Mouse (Mus musculus) heart, adult 2 months (tissue): ENCODE data around the gene Minpp1.

Experiments
- CTCF ChIP-seq: fragments of 200-600 bp; IDR thresholded peaks from 2 replicates; pipeline ENCODE4 v1.8.1; 2022; ENCODE audit warnings: antibody characterized with exemption, mild to moderate bottlenecking, moderate library complexity
- EP300 ChIP-seq: fragments of 200-500 bp; IDR thresholded peaks from 2 replicates; pipeline ENCODE4 v1.6.1; 2011; ENCODE audit warnings: low read depth, low read length, control low read depth; ENCODE audit not compliant: insufficient read depth
- POLR2A ChIP-seq: fragments of 200-500 bp; IDR thresholded peaks from 2 replicates; pipeline ENCODE4 v1.6.1; 2011; ENCODE audit warnings: mild to moderate bottlenecking, low read depth, low read length, control low read depth; ENCODE audit not compliant: insufficient read depth

DNA sequence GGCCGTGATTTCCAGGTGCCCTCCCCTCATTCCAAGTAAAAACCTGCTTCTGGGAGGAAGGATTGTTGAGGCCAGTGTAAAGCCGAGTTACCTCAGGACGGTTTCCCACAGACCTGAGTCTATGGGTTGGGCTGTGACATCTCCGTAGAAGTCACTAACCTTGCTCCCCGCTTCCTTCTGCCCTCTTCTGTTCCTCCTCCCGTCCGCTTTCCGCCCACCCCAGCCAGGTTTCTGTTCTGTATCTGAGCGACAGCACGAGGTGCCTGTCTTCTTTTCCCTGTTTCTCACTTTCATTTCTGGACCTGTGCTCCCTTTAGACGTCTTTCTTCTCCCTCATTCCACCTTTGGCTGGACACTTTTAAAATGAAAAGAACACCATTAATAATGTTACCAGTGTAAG, 9.5 kb downstream of the Minpp1 start:
- TF ChIP-seq CTCF (no peak), EP300 (no peak), POLR2A (no peak)
